Mouse (Mus musculus): ENCODE results near the gene Ildr1.

- no peak for TF ChIP-seq POLR2A (IDR thresholded peaks at IDR 0.05; ENCODE audit: borderline replicate concordance, extremely low read depth, insufficient read depth, insufficient read length, poor library complexity, severe bottlenecking)
- no peak for TF ChIP-seq CTCF (IDR thresholded peaks at IDR 0.05; ENCODE audit: borderline replicate concordance, extremely low read depth, insufficient read depth, insufficient read length)
Observed at GRCm38 (mm10) chr16:36747767-36748166, 54.0 kb downstream of the Ildr1 start.
